Mouse (Mus musculus) gastrocnemius, postnatal 25 days (tissue): ENCODE measurements around the gene Eif4b. TPM values are rescaled to one million over a fixed set of nuclear protein-coding genes. Genes with fewer than 3 reads are reported as not detected.

Experiments used
- DNase-seq: peaks from one replicate; pipeline ENCODE4 v3.0.0; 2022
- total RNA-seq, 2 experiments: library from RNA; stranded (reverse); gene quantifications; 1 replicate in 1 of 2; 2 replicates in 1 of 2; pipeline ENCODE4 v1.2.3; 2021

Gene Eif4b
- total RNA-seq, 2 experiments from 2014 or later: 141 to 145 TPM

DNA sequence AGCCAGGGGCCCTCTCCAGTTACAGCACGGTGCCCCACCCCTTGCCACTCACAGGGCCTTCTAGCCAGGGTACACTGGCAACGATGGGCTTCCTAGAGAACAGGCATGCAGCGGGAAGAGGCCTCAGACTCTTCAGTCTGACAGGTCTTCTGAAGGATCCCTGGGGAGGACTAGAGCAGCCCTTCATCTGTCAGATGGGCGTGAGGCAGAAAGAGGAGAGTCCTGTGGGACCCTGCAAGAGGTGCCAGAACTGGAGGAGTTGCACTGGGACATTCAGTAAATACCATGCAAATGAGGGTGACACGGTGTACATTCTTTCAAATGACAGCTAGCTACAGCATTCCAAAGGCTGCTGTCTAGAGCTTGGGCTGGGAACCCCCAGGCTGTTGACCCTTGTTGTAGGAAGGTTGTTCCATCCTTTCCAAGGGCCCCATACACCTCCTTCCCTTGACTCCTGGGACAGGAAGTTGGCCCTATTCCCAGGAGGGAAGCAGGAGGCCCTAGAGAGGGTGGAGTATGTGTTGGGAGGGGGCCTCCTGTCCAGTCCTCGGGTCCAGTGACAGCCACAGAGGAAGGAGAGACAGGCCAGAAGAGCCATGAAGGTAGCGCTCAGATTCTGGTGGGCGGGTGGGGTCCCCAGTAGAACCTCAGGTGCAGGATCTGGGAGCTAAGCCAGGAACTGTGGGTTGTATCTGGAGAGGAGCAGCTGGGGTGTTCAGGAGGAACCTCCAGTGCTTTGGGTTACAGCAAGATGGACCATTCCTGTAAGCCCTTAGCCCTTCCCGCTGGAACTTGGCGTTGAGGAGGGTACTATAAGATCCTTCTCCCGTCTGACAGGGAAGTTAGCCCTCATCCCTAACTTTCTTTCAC is 28.3 kb downstream of the Eif4b start:
- peak; percentile 76 for DNase-seq

DNA sequence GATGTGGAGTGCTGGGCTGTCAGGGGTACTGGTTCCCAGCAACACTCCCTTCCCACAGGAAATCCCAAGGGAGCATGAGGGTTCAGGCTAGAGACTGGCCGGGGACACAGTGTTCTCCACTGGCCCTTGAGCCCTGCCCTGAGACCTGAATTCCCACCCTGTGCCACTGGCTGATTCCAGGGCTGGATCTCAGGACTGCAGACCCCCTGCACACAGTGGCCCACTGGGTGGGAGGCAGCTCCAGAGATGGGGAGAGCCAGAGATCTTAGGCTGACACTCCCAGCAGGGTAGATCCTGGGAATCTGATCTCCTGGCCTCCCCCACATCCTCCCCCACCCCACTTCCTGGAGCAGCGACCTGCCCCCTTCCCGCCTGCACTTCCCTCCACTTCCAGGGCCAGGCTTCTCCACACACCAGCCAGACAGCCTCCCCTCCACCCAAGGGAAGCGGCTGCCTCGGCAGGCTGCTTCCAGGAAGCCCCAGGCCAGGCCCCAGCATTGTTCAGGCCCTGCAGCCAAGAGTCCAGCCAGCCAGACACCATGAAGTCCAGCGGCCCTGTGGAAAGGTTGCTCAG is 29.1 kb downstream of the Eif4b start:
- peak; percentile 85 for DNase-seq

DNA sequence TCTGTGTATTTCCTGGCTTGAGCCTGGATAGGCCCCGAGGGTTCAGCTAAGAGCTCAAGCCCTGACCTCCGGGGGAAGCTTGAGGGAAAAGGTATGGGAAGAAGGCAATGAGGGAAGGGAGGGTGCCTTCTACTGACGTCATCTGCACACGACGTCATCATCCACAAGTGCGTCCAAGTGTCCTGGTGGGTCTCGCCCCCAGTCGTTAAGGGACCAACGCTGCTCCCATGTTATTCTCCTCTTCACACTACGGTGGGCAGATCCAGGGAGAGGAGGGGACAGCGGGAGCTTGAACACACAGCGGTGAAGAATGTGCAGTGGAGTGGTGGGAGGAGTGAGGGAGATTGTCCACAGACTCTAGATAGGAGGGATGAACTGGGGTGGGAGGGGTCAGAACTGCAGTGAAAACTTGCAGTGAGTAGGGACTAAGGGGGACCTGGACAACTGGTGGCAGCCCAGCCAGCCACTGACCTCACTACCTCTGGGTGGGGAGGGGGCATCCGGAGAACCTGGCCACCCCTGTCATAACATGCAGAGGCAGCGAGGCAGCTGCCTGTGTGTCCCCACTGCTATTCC is 29.9 kb downstream of the Eif4b start:
- DNase-seq: peak; percentile 76

DNA sequence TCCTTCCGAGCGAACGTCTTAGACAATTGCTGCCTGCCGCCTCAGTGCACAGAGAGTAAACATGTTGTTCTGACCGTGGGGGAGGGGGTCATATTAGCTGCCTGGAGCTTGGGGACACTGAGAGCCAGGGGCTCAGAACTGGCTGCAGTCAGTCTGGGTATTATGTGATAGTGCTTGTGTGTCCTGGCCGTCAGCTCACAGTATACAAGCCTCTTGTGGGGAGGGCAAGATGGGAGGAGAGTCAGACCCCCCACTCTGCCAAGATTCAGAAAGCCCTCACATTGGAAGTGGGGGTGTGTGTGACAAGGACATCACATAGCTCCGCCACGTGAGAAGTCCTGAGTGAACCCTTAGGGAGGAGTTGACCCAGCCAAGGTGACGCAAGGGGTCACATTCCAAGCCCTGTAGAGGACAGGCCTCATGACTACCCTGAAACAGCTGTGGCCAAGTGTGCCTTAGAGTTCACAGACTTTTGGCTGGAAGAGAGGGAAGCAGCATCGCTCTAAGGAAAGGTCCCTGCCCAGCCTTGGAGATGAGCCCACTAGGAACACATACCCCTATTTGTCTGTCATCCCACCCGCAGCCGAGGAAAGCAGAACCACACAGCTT is 30.5 kb downstream of the Eif4b start:
- peak; percentile 91 for DNase-seq

DNA sequence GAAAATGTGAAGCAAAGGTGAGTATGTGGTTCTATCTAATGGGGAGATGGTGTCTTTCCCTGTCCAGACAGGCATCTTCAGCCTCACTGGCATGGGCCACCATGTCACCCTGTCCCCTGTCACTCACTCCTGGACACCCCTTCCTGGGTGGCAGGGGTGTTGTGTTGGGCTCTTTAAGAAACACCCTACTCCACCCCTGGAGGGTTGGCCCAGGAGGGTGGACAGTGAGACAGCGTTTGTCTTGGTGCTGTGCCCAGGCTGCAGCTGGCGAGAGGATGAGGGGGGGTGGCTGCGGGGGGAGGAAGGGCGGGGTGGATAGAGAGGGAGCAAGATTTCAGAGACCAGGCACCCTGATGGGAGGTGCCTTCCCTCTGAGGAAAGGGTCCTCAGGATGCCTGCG is 31.8 kb downstream of the Eif4b start:
- DNase-seq: peak; percentile 88

DNA sequence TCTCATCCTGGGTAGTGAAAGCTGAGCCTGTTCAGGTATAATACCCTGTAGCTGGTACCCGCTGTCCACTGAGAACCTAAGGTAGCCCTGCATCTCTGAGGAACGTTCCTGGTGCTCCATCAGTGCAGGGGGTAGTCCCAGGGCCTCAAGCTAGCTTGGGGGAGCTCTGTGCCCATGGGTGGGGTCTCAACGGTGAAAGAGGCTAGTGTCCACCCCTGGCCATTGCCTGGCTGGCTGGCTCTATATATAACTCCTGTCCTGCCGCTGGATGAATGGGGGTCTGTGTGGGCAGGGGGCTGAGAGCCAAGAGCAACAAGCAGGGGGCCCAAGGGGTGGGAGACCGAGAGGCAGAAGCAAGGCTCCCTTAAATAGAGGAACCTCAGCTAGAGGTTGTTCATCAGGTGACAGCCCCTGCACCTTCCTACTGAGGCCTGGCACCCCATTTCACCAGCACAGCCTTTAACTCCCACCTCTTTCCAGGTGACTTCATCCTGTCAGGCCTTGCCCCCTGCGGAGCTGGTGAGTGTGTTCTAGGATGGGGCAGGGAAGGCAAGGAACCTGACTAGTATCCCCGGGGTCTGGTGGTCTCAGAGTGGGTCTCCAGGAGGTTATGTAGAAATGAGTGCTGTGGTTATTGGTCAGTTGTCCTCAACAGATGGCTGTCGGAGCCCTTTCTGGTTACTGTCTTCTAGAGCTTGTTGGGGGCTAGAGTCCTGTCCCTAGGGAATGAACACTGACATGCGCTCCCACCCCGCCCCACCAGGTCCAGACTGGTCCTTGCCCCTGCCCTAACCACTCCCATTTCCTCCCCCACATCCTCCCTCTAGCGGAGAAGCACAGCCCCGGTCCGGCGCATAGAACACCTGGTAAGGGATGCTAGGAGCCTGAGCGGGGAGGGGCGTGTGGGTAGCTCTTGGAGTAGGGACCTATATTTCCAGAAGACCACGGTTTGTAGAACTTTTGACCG is 32.5 kb downstream of the Eif4b start:
- peak; percentile 62 for DNase-seq

DNA sequence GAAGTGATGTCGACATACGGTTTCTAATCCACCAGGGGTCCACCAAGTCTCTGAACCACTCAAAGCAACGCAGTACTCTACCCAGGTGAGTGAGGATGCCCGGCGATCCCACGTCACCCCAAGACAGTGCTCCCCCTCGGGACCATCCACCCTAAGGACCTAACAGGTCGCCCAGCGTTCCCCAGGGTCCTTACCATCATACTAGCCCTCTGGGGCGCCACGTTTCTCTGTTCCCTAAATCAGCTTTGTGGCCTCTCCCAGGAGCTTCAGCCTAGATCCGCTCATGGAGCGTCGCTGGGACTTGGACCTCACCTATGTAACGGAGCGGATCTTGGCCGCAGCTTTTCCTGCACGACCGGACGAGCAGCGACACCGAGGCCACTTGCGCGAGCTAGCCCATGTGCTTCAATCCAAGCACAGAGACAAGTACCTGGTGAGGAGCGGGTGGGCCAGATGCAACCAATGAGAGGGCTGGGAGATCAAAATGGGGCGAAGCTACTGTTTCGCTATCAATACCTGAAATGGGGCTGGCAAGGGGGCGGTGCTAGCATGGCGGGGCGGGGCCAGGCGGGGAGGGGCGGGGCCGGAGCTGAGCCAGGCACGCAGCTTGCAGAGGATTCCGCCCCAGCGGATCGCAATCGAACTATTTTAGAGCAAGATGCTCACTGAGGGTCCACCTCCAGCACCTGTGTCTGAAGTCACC is 33.3 kb downstream of the Eif4b start:
- DNase-seq: peak; percentile 35

DNA sequence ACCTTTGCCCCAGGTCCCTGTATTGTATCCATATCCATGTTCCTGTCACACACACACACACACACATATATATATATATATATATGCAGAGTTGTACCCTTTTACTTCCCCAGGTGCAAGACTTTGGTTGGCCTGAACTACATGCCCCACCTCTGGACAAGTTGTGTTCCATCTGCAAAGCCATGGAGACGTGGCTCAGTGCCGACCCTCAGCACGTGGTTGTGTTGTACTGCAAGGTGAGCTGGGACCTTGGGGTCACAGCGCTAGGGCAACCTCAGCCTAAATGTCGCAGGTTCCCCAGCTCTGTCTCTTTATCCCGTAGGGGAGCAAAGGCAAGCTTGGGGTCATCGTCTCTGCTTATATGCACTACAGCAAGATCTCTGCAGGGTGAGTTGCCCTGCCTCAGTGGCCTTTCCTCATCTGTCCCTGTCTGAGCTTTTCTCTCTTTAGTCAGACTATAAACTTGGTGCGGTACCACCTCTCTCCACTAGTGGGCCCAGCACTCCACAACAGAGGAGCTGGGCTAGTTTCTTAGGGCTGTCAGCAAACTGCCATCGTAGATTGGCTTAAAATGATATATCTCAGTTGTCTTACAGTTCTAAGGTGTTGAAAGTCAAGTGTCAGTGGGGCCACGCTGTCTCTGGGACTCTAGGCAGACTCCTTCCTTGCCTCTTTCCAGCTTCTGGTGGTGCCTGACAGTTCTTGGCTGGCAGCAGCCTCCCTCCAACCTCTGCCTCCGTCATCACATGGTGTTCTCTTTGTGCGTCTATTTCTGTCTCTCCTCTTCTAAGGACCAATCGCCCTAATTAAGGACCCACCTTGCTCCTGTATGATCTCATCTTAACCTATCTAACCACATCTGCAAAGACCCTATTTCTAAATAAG is 34.4 kb downstream of the Eif4b start:
- peak; percentile 37 for DNase-seq

DNA sequence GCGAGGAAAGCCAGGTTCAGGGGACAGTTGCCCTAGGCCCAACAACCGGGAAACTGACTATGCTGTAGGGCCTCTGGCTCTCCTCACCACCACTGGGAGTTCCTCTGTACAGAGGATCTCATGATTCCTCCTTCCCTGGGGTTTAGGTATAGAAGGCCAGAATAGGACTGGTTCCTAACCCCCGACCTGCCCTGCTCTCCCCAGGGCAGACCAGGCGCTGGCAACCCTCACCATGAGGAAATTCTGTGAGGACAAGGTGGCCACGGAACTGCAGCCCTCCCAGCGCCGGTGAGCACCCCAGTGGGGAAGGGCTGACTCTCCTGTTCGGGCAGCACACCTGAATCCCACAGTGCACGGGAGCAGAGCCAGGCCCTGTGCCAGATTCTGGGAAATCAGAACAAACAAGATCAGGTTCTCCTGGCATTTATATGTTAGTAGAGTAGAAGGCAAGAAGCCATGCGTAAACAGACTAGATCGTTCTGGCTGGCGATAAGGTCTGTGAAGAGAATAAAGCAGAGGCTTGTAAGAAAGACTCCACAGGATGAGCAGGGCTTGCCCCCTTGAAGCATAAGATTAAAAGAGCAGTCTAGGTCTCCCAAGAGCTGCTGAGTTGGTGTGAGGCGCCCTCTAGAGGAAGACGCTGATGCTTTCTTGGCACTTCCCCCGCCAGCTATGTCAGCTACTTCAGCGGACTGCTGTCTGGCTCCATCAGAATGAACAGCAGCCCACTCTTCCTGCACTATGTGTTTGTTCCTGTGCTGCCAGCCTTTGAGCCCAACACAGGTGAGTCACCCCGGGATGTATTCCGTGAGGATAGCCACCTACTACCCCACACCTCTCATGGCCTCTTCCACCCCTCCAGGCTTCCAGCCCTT is 35.3 kb downstream of the Eif4b start:
- peak; percentile 72 for DNase-seq

DNA sequence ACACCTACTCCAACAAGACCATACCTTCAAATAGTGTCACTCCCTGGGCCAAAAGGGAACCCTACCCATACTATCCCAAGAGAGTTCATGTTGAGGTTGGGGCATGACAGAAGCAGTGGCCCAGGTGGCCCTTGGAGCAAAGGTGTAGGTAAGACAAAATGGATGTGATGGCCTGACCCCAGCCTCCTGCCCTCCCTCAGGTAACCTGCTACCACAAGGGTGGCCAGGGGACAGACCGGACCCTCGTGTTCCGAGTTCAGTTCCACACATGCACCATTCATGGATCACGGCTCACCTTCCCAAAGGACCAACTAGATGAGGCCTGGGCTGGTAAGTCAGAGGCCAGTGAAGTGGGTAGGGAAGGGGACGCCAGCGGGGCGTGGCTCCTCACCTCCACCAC is 36.7 kb downstream of the Eif4b start:
- no peak for DNase-seq

DNA sequence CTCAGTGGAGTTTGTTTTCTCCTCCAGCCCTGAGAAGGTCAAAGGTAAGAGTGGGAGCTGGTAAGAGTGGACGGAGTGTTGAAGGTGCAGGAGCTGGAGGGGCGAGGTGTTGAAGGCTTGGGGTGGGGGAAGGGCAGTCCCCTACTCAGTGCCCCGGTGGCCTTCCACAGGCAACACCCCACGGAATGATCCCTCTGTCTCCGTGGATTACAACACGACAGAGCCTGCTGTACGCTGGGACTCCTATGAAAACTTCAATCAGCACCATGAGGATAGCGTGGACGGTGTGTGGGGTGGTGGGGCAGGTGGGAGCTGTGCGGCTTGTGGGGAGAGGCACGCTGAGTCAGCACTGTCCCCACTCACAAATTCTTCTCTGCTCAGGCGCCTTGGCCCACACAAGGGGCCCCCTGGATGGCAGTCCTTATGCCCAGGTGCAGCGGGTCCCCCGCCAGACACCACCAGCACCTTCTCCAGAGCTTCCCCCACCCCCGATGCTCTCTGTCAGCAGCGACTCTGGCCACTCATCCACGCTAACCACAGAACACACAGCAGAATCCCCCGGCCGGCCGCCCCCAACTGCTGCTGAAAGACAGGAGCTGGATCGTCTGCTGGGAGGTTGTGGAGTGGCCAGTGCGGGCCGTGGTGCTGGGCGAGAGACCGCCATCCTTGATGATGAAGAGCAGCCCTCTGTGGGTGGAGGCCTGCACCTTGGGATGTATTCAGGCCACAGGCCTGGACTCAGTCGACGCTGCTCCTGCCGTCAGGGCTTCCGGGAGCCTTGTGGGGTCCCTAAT is 37.3 kb downstream of the Eif4b start:
- no peak for DNase-seq

DNA sequence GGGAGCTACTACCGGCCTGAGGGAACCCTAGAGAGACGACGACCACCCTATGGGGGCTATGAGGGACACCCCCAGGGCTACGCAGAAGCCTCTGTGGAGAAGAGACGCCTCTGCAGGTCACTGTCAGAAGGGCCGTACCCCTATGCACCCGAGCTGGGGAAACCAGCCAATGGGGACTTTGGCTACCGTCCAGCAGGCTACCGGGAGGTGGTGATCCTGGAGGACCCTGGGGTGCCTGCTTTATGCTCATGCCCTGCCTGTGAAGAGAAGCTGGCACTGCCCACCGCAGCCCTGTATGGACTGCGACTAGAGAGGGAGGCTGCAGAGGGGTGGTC is 37.9 kb downstream of the Eif4b start:
- DNase-seq: no peak

DNA sequence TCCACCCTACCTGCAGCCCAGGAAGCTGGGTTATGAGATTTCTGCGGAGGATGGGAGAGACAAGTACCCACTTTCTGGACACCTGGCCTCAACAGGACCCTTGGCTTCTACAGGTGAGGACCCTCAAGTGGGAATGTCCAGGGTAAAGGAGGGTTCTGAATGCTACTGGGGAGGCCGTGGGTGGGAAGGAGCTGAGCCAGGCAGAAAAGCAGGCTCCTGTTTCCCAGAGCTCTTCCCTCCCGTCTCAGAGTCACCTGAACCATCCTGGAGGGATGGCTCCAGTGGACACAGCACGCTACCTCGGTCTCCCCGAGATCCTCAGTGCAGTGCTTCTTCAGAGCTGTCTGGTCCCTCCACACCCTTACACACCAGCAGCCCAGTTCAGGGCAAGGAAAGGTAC is 38.6 kb downstream of the Eif4b start:
- DNase-seq: no peak

DNA sequence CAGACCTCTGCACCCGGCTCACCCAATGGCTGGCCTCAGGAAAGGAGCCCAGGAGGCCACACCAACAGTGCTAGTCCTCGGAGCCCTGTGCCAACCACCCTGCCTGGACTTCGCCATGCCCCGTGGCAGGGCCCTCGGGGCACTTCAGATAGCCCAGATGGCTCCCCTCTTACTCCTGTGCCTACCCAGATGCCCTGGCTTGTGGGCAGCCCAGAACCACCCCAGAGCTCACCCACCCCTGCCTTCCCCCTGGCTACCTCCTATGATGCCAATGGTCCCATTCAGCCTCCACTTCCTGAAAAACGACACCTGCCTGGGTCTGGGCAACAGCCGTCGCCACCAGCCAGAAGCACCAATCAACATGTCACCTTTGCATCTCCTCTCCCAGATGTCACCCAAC is 39.3 kb downstream of the Eif4b start:
- DNase-seq: no peak

DNA sequence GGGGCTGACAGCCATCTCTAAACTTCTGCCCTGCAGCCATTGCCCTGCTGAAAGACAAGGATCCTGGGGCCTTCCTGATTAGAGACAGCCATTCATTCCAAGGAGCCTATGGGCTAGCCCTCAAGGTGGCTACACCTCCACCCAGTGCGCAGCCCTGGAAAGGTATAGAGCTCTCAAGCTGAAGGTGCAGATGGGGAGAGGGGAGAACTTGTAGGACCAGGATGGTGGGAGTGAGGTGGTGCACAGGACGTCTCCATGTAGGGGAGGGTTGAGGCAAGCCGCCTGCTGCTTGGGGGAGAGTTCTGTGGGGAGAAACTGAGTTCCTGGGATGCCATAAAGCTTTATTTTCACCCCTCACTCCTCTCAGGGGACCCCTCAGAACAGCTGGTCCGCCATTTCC is 40.1 kb downstream of the Eif4b start:
- DNase-seq: no peak

DNA sequence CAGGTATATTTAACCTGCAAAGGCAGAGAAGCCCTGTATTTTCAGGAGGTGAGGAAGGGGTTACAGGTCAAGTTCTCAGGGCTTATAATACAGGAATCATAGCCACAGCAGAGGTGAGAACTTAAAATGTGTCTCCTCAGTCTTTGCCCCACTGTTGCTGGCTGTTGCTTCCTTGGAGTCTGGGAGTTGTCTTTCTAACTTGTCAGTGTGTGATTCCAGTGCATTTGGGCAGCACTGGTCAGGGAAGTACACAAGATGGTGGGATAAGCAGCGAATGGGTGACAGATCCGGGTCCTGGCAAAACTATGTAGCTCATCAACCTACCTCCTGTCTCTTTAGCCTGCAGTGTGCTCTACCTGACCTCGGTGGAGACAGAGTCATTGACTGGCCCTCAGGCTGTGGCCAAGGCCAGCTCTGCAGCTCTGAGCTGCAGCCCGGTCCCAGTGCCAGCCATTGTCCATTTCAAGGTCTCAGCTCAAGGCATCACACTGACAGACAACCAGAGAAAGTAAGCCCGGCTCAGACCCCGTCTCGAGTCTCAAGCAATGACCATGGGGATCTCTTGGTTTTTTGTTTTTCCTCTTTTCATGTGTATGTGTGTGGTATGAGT is 41.2 kb downstream of the Eif4b start:
- DNase-seq: no peak

DNA sequence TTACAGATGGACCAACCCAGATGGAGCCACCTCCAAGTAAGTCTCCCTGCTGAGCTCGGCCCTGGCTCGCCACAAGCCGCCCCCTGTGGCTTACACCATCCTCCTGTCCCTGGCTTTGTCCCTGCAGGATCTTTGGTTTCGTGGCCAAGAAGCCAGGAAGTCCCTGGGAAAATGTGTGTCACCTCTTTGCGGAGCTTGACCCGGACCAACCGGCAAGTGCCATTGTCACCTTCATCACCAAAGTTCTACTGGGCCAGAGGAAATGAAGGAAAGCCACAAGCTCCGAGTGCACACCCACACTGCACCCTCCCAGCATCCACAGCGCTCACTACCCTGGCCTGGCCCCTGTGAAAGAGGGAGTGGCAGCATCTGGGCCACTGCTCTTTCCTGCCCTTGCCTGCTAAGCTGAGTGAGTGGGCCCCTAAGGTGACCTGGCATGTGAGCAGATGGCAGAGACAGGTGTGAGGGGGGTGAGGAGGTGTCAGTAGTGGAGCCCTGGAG is 42.2 kb downstream of the Eif4b start:
- DNase-seq: no peak
